Mouse (Mus musculus): Measurements from ENCODE around the gene Surf6.

GRCm38 (mm10) chr2:26913416-26914147, 10.9 kb upstream of the Surf6 start:
- no peak for TF ChIP-seq POLR2A (IDR thresholded peaks at IDR 0.05; ENCODE audit: low read depth, low read length)
- TF ChIP-seq CTCF (IDR thresholded peaks at IDR 0.05; ENCODE audit: extremely low read depth, insufficient read length, insufficient replicate concordance, low read depth, low read length): no peak

Measured in small intestine, adult 2 months (tissue).